Mouse (Mus musculus) heart, postnatal 0 days (tissue): ENCODE data around the gene Nt5c2.

Source experiments
- CTCF ChIP-seq: IDR thresholded peaks from 2 replicates; pipeline ENCODE4 v1.5.1; 2016; ENCODE audit warnings: antibody characterized with exemption, control low read depth, low read depth
- EP300 ChIP-seq: IDR thresholded peaks from 2 replicates; pipeline ENCODE4 v1.6.1; 2016; ENCODE audit warnings: antibody characterized with exemption, low read depth

DNA sequence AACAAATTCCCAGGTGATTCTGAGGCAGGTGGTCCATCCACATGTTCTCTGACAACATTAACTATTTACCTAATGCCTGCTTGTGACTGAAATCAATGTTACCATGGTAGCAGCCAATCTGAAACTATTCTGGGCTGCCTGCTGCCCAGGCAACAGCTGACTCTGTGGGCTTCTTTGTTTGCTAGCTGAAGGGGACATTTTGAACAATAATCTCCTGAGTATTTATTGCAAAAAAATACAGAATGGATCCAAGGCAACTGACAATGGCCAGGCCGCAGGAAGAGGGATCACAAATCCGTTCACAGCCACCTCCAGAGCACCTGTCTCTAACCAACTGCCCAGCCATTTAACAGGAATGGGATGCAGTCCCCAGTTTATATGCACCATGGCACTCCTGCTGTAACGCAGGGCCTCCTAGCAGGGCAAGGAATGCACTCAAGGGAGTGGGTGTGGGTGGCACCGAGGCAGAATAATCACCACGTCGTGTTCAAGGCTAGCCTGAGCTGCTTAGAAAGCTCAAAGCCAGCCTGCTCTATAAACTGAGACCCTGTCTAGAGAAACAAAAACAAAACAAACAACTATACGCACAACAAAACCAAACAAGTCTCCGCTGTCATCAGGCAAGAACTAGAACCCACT, 43.8 kb downstream of the Nt5c2 start:
- no peak for TF ChIP-seq CTCF
- TF ChIP-seq EP300: no peak
